Comparison of ENCODE assay signal across 7 mouse cellular contexts in the genomic region with DNA sequence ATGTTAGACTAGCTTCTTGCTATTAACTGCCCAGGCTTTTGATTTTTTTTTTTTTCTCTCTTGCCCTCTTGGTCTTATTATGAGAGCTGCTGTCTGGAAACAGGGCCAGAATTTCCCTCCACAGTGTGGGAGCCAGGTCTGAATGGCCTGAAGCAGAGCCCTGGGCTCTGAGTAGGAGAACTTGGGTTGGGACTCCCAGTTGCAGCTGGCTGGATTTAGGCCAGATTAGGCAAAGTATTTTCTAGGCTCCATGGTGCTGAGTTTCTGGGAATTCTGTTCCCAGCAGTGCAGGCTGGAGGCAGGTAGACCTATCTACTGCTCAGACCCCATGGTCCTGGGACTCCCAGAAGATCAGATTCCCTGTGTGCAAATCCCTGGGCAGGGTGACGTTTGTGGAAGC. TPM values are rescaled to one million over a fixed set of nuclear protein-coding genes. Genes with fewer than 3 reads are reported as not detected.
DNase-seq lines count a peak whose midpoint lies in the region; ATAC-seq and TF ChIP-seq lines count a peak whose summit lies in the region.

No protein-coding gene starts in this region.

- no peaks in the 10 kb centered on the region for H3K27me3 ChIP-seq in embryonic facial prominence, embryonic 12.5 days
- H3K27me3 ChIP-seq in heart, embryonic 12.5 days (replicated peaks) = 0 out of 2 replicates have a peak, but pooled peaks cover 5% of the 10 kb centered on the region
- H3K27me3 ChIP-seq in limb, embryonic 15.5 days = no peaks in the 10 kb centered on the region

- no peak for TF ChIP-seq CTCF in left cerebral cortex, adult 2 months (IDR thresholded peaks at IDR 0.05)

- H3K4me1 ChIP-seq in embryonic facial prominence, embryonic 12.5 days = peaks cover 49% of the 10 kb centered on the region
- peaks cover 81% of the 10 kb centered on the region for H3K4me1 ChIP-seq in heart, embryonic 12.5 days (replicated peaks)
- peaks cover 90% of the 10 kb centered on the region for H3K4me1 ChIP-seq in limb, embryonic 15.5 days

- no peak for DNase-seq in left cerebral cortex, adult 2 months (ENCODE audit: extremely low spot score in 1 of 2, low spot score in 2 of 2)
- DNase-seq in left cerebral cortex, adult 9 months (ENCODE audit: low spot score in 2 of 2) = no peak
- DNase-seq in B cell, adult 2 months = no peak
- DNase-seq in ovary, adult 18-20 months (ENCODE audit: low spot score) = no peak

- 0 out of 2 replicates have a peak, but pooled peaks cover 3% of the 10 kb centered on the region for H3K36me3 ChIP-seq in embryonic facial prominence, embryonic 12.5 days
- H3K36me3 ChIP-seq in heart, embryonic 12.5 days = no peaks in the 10 kb centered on the region
- peaks cover 3% of the 10 kb centered on the region; the same call in 1 of the 2 replicates for H3K36me3 ChIP-seq in limb, embryonic 15.5 days

- peak overlapping the region; percentile 19; the same call in 1 of the 2 replicates for H3K27ac ChIP-seq in left cerebral cortex, adult 2 months
- peak overlapping the region; percentile 76 for H3K27ac ChIP-seq in embryonic facial prominence, embryonic 12.5 days
- peak overlapping the region; percentile 82 for H3K27ac ChIP-seq in heart, embryonic 12.5 days (ENCODE audit: poor library complexity, severe bottlenecking)
- H3K27ac ChIP-seq in limb, embryonic 15.5 days = peak overlapping the region; percentile 81

- WGBS in embryonic facial prominence, embryonic 12.5 days = 63% methylated on average over 1 of the region's 1 CpGs
- WGBS in heart, embryonic 12.5 days = 52% methylated on average over 1 of the region's 1 CpGs
- WGBS in limb, embryonic 15.5 days = 26% methylated on average over 1 of the region's 1 CpGs

- ATAC-seq in embryonic facial prominence, embryonic 12.5 days (ENCODE audit: insufficient number of reproducible peaks, insufficient read depth, low FRiP score, low TSS enrichment) = no peak
- ATAC-seq in heart, embryonic 12.5 days (ENCODE audit: insufficient number of reproducible peaks, low FRiP score) = no peak
- ATAC-seq in limb, embryonic 15.5 days (ENCODE audit: insufficient number of reproducible peaks, low FRiP score, low TSS enrichment, low read depth) = no peak

- no peaks in the 10 kb centered on the region for H3K9me3 ChIP-seq in embryonic facial prominence, embryonic 12.5 days
- no peaks in the 10 kb centered on the region for H3K9me3 ChIP-seq in heart, embryonic 12.5 days (replicated peaks)
- no peaks in the 10 kb centered on the region for H3K9me3 ChIP-seq in limb, embryonic 15.5 days

- H3K4me2 ChIP-seq in embryonic facial prominence, embryonic 12.5 days (replicated peaks) = no peak overlapping the region
- H3K4me2 ChIP-seq in heart, embryonic 12.5 days = no peak overlapping the region
- H3K4me2 ChIP-seq in limb, embryonic 15.5 days = no peak overlapping the region

- intact Hi-C loops in left cerebral cortex, adult 2 months (cut with DNase I) = loop anchor here (5.0 kb wide), 1 partner anchor 1044 kb away; the partner anchor contains the start of gene Mecr

- H3K4me3 ChIP-seq in left cerebral cortex, adult 2 months = no peak overlapping the region
- H3K4me3 ChIP-seq in embryonic facial prominence, embryonic 12.5 days = no peak overlapping the region
- H3K4me3 ChIP-seq in heart, embryonic 12.5 days = no peak overlapping the region
- no peak overlapping the region for H3K4me3 ChIP-seq in limb, embryonic 15.5 days

- H3K9ac ChIP-seq in embryonic facial prominence, embryonic 12.5 days = no peak overlapping the region
- H3K9ac ChIP-seq in heart, embryonic 12.5 days = peak overlapping the region; percentile 8; the same call in 1 of the 2 replicates
- H3K9ac ChIP-seq in limb, embryonic 15.5 days = no peak overlapping the region

RNA-seq across cellular contexts. Expression of gene Sdc3, which starts 6.1 kb away (rescaled TPM):
- total RNA-seq in left cerebral cortex, adult 2 months (2021) = 100 to 1,000 TPM; 136 to 167 TPM
- polyA plus RNA-seq in embryonic facial prominence, embryonic 12.5 days (2016; fragmentation: Nextera tagmentation; extraction: Ambion mirVana) = 39.9 and 41.1 TPM in 2 replicates
- polyA plus RNA-seq in heart, embryonic 12.5 days (2016; fragmentation: Nextera tagmentation; extraction: Ambion mirVana) = 35.9 and 38.7 TPM in 2 replicates
- polyA plus RNA-seq in limb, embryonic 15.5 days (2015; fragmentation: Nextera tagmentation; extraction: Ambion mirVana) = 34.9 and 39.4 TPM in 2 replicates

Comparison
In these comparisons a context has a peak if more than half of its experiments do, and no peak if none do; other contexts are left out.
1. H3K27ac ChIP-seq: peak in every context shown above with its lines; median percentile 82 in heart, embryonic 12.5 days; 81 in limb, embryonic 15.5 days; 76 in embryonic facial prominence, embryonic 12.5 days; 19 in left cerebral cortex, adult 2 months.